Mouse (Mus musculus): Measurements from ENCODE around the gene Mrps18a. TPM values are rescaled to one million over a fixed set of nuclear protein-coding genes. Genes with fewer than 3 reads are reported as not detected.

Gene Mrps18a
- polyA plus RNA-seq, 1 experiment: 71.7 TPM

GRCm38 (mm10) chr17:46102608-46103159 is 8.1 kb upstream of the Mrps18a start:
- H3K4me1 ChIP-seq (ENCODE audit: control insufficient read depth, insufficient read depth, low read length): no peaks in the 10 kb centered on the region
- no peak for TF ChIP-seq CTCF (IDR thresholded peaks at IDR 0.05; ENCODE audit: low read depth, low read length)
- TF ChIP-seq POLR2A (IDR thresholded peaks at IDR 0.05; ENCODE audit: insufficient read depth, low read length): no peak
- TF ChIP-seq EP300 (IDR thresholded peaks at IDR 0.05; ENCODE audit: insufficient read depth, low read depth, low read length): no peak
- H3K9ac ChIP-seq (ENCODE audit: low read depth, poor library complexity, severe bottlenecking): no peak overlapping the region
- no peaks in the 10 kb centered on the region for H3K36me3 ChIP-seq (ENCODE audit: control insufficient read depth, insufficient read depth, low read length, poor library complexity, severe bottlenecking)
- no peaks in the 10 kb centered on the region for H3K27me3 ChIP-seq (ENCODE audit: control insufficient read depth, insufficient read depth, low read length, poor library complexity, severe bottlenecking)
- H3K4me3 ChIP-seq (ENCODE audit: low read depth, low read length): no peak overlapping the region
- H3K9me3 ChIP-seq (replicated peaks; ENCODE audit: control insufficient read depth, insufficient read depth, low read length, poor library complexity, severe bottlenecking): no peaks in the 10 kb centered on the region
- no peak overlapping the region for H3K27ac ChIP-seq (ENCODE audit: insufficient read depth, low read length)

- no peaks in the 10 kb centered on the region for H3K27me3 ChIP-seq (ENCODE audit: control insufficient read depth, insufficient read depth, low read length, poor library complexity, severe bottlenecking)
- no peaks in the 10 kb centered on the region for H3K36me3 ChIP-seq (ENCODE audit: control insufficient read depth, insufficient read depth, low read length, poor library complexity, severe bottlenecking)
- no peaks in the 10 kb centered on the region for H3K4me1 ChIP-seq (ENCODE audit: control insufficient read depth, insufficient read depth, low read length)
- H3K4me3 ChIP-seq (ENCODE audit: low read depth, low read length): no peak overlapping the region
- no peak overlapping the region for H3K27ac ChIP-seq (ENCODE audit: insufficient read depth, low read length)
- H3K9me3 ChIP-seq (replicated peaks; ENCODE audit: control insufficient read depth, insufficient read depth, low read length, poor library complexity, severe bottlenecking): no peaks in the 10 kb centered on the region
- no peak overlapping the region for H3K9ac ChIP-seq (ENCODE audit: low read depth, poor library complexity, severe bottlenecking)
- TF ChIP-seq CTCF (IDR thresholded peaks at IDR 0.05; ENCODE audit: low read depth, low read length) (no peak), EP300 (IDR thresholded peaks at IDR 0.05; ENCODE audit: insufficient read depth, low read depth, low read length) (no peak), POLR2A (IDR thresholded peaks at IDR 0.05; ENCODE audit: insufficient read depth, low read length) (no peak)
Observed at GRCm38 (mm10) chr17:46104487-46104886, 6.3 kb upstream of the Mrps18a start.

GRCm38 (mm10) chr17:46108286-46108685 is 2.5 kb upstream of the Mrps18a start:
- Histone ChIP-seq H3K4me1 (ENCODE audit: control insufficient read depth, insufficient read depth, low read length) (no peaks in the 10 kb centered on the region), H3K36me3 (ENCODE audit: control insufficient read depth, insufficient read depth, low read length, poor library complexity, severe bottlenecking) (no peaks in the 10 kb centered on the region), H3K9ac (ENCODE audit: low read depth, poor library complexity, severe bottlenecking) (no peak overlapping the region), H3K4me3 (ENCODE audit: low read depth, low read length) (no peak overlapping the region), H3K9me3 (replicated peaks; ENCODE audit: control insufficient read depth, insufficient read depth, low read length, poor library complexity, severe bottlenecking) (no peaks in the 10 kb centered on the region), H3K27me3 (ENCODE audit: control insufficient read depth, insufficient read depth, low read length, poor library complexity, severe bottlenecking) (no peaks in the 10 kb centered on the region), H3K27ac (ENCODE audit: insufficient read depth, low read length) (no peak overlapping the region)
- TF ChIP-seq EP300 (IDR thresholded peaks at IDR 0.05; ENCODE audit: insufficient read depth, low read depth, low read length): no peak
- no peak for TF ChIP-seq CTCF (IDR thresholded peaks at IDR 0.05; ENCODE audit: low read depth, low read length)
- TF ChIP-seq POLR2A (IDR thresholded peaks at IDR 0.05; ENCODE audit: insufficient read depth, low read length): no peak

- H3K4me1 ChIP-seq (ENCODE audit: control insufficient read depth, insufficient read depth, low read length): no peaks in the 10 kb centered on the region
- no peak overlapping the region for H3K27ac ChIP-seq (ENCODE audit: insufficient read depth, low read length)
- H3K9ac ChIP-seq (ENCODE audit: low read depth, poor library complexity, severe bottlenecking): no peak overlapping the region
- H3K4me3 ChIP-seq (ENCODE audit: low read depth, low read length): no peak overlapping the region
- peaks cover 9% of the 10 kb centered on the region for H3K36me3 ChIP-seq (ENCODE audit: control insufficient read depth, insufficient read depth, low read length, poor library complexity, severe bottlenecking)
- TF ChIP-seq EP300 (IDR thresholded peaks at IDR 0.05; ENCODE audit: insufficient read depth, low read depth, low read length): no peak
- no peak for TF ChIP-seq CTCF (IDR thresholded peaks at IDR 0.05; ENCODE audit: low read depth, low read length)
- no peak for TF ChIP-seq POLR2A (IDR thresholded peaks at IDR 0.05; ENCODE audit: insufficient read depth, low read length)
- no peaks in the 10 kb centered on the region for H3K27me3 ChIP-seq (ENCODE audit: control insufficient read depth, insufficient read depth, low read length, poor library complexity, severe bottlenecking)
- no peaks in the 10 kb centered on the region for H3K9me3 ChIP-seq (replicated peaks; ENCODE audit: control insufficient read depth, insufficient read depth, low read length, poor library complexity, severe bottlenecking)
Observed at GRCm38 (mm10) chr17:46115489-46115888, 4.7 kb downstream of the Mrps18a start.

GRCm38 (mm10) chr17:46116138-46116537 is 5.4 kb downstream of the Mrps18a start:
- no peaks in the 10 kb centered on the region for H3K4me1 ChIP-seq (ENCODE audit: control insufficient read depth, insufficient read depth, low read length)

GRCm38 (mm10) chr17:46116881-46117280 is 6.1 kb downstream of the Mrps18a start:
- no peak for TF ChIP-seq CTCF (IDR thresholded peaks at IDR 0.05; ENCODE audit: low read depth, low read length)
- no peak for TF ChIP-seq POLR2A (IDR thresholded peaks at IDR 0.05; ENCODE audit: insufficient read depth, low read length)
- Histone ChIP-seq H3K27ac (ENCODE audit: insufficient read depth, low read length) (no peak overlapping the region), H3K9ac (ENCODE audit: low read depth, poor library complexity, severe bottlenecking) (no peak overlapping the region), H3K36me3 (ENCODE audit: control insufficient read depth, insufficient read depth, low read length, poor library complexity, severe bottlenecking) (peaks cover 11% of the 10 kb centered on the region), H3K4me3 (ENCODE audit: low read depth, low read length) (no peak overlapping the region), H3K4me1 (ENCODE audit: control insufficient read depth, insufficient read depth, low read length) (no peaks in the 10 kb centered on the region), H3K27me3 (ENCODE audit: control insufficient read depth, insufficient read depth, low read length, poor library complexity, severe bottlenecking) (no peaks in the 10 kb centered on the region), H3K9me3 (replicated peaks; ENCODE audit: control insufficient read depth, insufficient read depth, low read length, poor library complexity, severe bottlenecking) (no peaks in the 10 kb centered on the region)

More at GRCm38 (mm10) chr17:46116138-46116537, 5.4 kb downstream of the Mrps18a start:
- H3K36me3 ChIP-seq (ENCODE audit: control insufficient read depth, insufficient read depth, low read length, poor library complexity, severe bottlenecking): peaks cover 9% of the 10 kb centered on the region
- TF ChIP-seq POLR2A (IDR thresholded peaks at IDR 0.05; ENCODE audit: insufficient read depth, low read length): no peak
- no peak for TF ChIP-seq EP300 (IDR thresholded peaks at IDR 0.05; ENCODE audit: insufficient read depth, low read depth, low read length)
- TF ChIP-seq CTCF (IDR thresholded peaks at IDR 0.05; ENCODE audit: low read depth, low read length): no peak
- no peaks in the 10 kb centered on the region for H3K27me3 ChIP-seq (ENCODE audit: control insufficient read depth, insufficient read depth, low read length, poor library complexity, severe bottlenecking)
- H3K4me3 ChIP-seq (ENCODE audit: low read depth, low read length): no peak overlapping the region
- no peaks in the 10 kb centered on the region for H3K9me3 ChIP-seq (replicated peaks; ENCODE audit: control insufficient read depth, insufficient read depth, low read length, poor library complexity, severe bottlenecking)
- H3K9ac ChIP-seq (ENCODE audit: low read depth, poor library complexity, severe bottlenecking): no peak overlapping the region
- H3K27ac ChIP-seq (ENCODE audit: insufficient read depth, low read length): no peak overlapping the region
